Mouse (Mus musculus) kidney, adult 2 months (tissue): ENCODE measurements around the gene Ptar1.

ENCODE experiments used
- CTCF ChIP-seq: fragments of 200-500 bp; conservative IDR thresholded peaks from 2 replicates; pipeline ENCODE4 v1.5.1; 2011; ENCODE audit warnings: low read depth, mild to moderate bottlenecking, control low read depth, low read length, moderate library complexity, mixed read lengths; ENCODE audit not compliant: insufficient read depth, insufficient read length
- POLR2A ChIP-seq: fragments of 200-500 bp; IDR thresholded peaks from one replicate; pipeline ENCODE4 v1.6.1; 2011; ENCODE audit warnings: low read depth, low read length, control low read depth

- TF ChIP-seq POLR2A (no peak), CTCF (no peak)
These were observed 34.6 kb upstream of the Ptar1 start, which contains the start of gene 1700028P14Rik for GRCm38 (mm10) chr19:23652644-23653043.
